Mouse (Mus musculus) left cerebral cortex, adult 6 months (tissue): Measurements from ENCODE around the gene Apopt1. TPM values are rescaled to one million over a fixed set of nuclear protein-coding genes. Genes with fewer than 3 reads are reported as not detected.

Experiments used
- long read RNA-seq, 2 experiments: library from polyadenylated mRNA; unstranded; transcript quantifications; one replicate each; pipeline ENCODE4 v2.0.0; 2019 to 2020
- polyA plus RNA-seq: library from polyadenylated mRNA; unstranded; fragments of <200 nt; fragmentation: Nextera tagmentation; gene quantifications from 2 replicates; pipeline ENCODE4 v1.2.3, GENCODE M21; 2021

Gene Apopt1
- polyA plus RNA-seq, result 77.8 and 87.2 TPM in 2 replicates
- long read RNA-seq, experiment 1, transcript Apopt1-201 (5 exons, 1,065 nt), result major isoform, 38 of 57 reads
- long read RNA-seq, experiment 1, partial matches to known transcripts, result 0 of 57 reads
- long read RNA-seq, experiment 1, other reads (novel, unspliced or antisense), result 18 of 57 reads
- long read RNA-seq, experiment 2, transcript Apopt1-201 (5 exons, 1,065 nt), result major isoform, 90 of 116 reads
- long read RNA-seq, experiment 2, partial matches to known transcripts, result 13 of 116 reads
- long read RNA-seq, experiment 2, other reads (novel, unspliced or antisense), result 11 of 116 reads

GRCm38 (mm10) chr12:111713004-111713651 is at the start of gene Apopt1, which contains the start of gene Bag5:
Gene Apopt1, plus strand, starts transcription at chr12:111713261.
Gene Bag5, minus strand, starts transcription at chr12:111713257.

GRCm38 (mm10) chr12:111672176-111672575 is 40.9 kb upstream of the Apopt1 start, which contains the start of gene Ckb:
Gene Ckb, minus strand, starts transcription at chr12:111672338.

GRCm38 (mm10) chr12:111677882-111678669 is 35.0 kb upstream of the Apopt1 start, which contains the start of gene Trmt61a:
Gene Trmt61a, plus strand, starts transcription at chr12:111678105.

DNA sequence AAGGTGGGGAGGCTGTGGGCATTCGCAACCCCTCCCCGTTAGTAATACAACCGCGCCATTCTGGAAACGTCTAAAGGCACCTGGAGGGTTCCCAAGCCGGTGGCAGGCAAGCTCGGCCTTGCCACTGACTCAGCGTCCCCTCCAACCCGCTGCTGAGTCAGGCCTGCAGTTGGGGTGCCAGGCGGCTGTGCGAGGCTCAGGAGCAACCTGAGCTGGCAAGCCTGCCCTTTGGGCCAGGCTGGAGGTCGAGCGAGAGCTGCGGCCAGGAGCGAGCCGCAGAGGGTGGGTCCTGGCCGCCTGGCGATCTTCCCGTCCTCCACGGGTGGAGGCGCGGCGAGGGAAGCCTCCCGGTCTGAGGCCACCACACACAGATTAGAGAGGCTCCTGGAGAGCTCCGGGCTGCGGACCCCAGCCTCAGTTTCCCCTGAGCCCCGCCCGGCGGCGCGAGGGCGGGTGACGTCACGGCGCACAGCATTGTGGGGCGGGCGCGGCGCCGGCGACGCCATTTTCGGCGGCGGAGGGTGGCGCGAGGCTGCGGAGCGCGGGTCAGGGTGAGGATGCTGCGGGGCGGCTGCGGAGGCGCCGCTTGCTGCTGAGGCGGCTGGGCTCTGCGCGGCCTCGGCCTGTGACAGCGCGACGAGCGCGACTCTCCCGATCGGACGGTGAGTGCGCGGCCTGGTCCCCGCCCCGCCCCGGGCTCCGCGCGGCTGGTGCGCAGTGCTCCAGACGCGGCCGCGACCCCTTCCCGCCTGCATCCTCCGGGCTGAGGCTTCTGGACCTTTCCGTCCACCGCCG is 45.5 kb downstream of the Apopt1 start, which contains the start of gene Klc1:
TSS of gene Klc1 (plus strand) at position 469 of the 795 bp plus-strand sequence.

Other genes starting within 250 kb of the Apopt1 start
- 3.4 and 3.5 TPM in 2 replicates for gene Gm266, start 227.4 kb upstream of the Apopt1 start, polyA plus RNA-seq
- gene Eif5, start 175.2 kb upstream of the Apopt1 start, polyA plus RNA-seq, result 364 and 515 TPM in 2 replicates
- 11.8 and 14.0 TPM in 2 replicates for gene Mark3, start 138.7 kb upstream of the Apopt1 start, polyA plus RNA-seq
- 5,585 and 5,716 TPM in 2 replicates for gene Ckb, start 40.9 kb upstream of the Apopt1 start, polyA plus RNA-seq
- gene Trmt61a, start 35.2 kb upstream of the Apopt1 start, polyA plus RNA-seq, result 8.6 and 15.0 TPM in 2 replicates
- gene Bag5, start within 50 bp of the Apopt1 start, polyA plus RNA-seq, result 53.7 and 54.9 TPM in 2 replicates
- gene Klc1, start 45.6 kb downstream of the Apopt1 start, polyA plus RNA-seq, result 377 and 460 TPM in 2 replicates
- 6.8 and 7.7 TPM in 2 replicates for gene Xrcc3, start 100.6 kb downstream of the Apopt1 start, polyA plus RNA-seq
- gene Zfyve21, start 100.9 kb downstream of the Apopt1 start, polyA plus RNA-seq, result 55.5 and 74.1 TPM in 2 replicates
- 12.4 and 28.1 TPM in 2 replicates for gene Ppp1r13b, start 194.8 kb downstream of the Apopt1 start, polyA plus RNA-seq